8 mouse cellular contexts compared by ENCODE assay signal in the genomic region with DNA sequence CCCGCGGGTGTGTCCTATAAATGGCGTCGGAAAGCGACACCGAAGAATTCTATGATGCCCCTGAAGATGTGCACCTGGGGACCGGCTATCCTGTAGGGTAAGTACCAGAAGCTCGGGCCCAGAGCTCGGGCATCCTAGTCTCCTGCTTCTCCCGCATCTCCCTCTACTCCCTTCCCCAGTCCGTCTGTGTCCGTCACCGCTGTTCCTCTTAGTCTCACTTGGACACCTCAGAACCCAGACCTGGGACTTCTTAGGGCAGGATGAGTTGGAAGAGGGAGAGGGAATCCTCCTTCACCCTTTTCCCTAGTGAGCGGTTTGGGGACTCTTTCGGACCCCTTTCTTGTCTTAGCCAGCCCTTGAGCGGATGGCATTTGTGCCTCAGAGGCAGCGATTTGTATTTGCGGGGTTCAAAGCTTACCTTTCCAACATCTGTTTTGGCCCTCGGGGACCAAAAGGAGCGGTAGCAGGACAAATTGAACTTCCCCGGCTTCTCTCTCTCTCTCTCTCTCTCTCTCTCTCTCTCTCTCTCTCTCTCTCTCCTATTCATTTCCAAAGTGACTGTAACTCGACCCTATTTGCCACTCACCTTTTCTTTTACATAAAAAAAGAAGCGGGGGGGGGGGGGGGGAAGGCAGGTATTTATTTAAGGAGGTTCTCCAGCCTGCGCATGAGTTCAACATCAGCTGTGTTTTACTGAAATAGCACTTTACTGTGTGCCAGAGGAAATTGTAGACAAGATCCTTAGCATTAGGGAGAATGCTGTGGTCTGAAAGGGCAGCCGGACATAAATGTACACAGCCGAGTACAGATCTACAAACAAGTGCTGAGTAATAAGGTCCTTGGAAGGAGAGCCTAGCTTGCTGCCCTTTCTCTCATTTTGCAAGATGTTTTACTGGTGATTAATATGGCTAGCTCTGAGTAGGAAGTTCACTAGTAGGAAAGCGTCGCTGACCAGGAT. TPM values are rescaled to one million over a fixed set of nuclear protein-coding genes. Genes with fewer than 3 reads are reported as not detected.
DNase-seq lines count a peak whose midpoint lies in the region; ATAC-seq and TF ChIP-seq lines count a peak whose summit lies in the region.

No protein-coding gene starts in this region.

- peak overlapping the region; percentile 93 for H3K27ac ChIP-seq in bone marrow, adult 2 months (ENCODE audit: control insufficient read depth, insufficient read depth, low read depth, low read length, poor library complexity)
- peak overlapping the region; percentile 84 for H3K27ac ChIP-seq in heart, embryonic 12.5 days (ENCODE audit: poor library complexity, severe bottlenecking)
- peak overlapping the region; percentile 97 for H3K27ac ChIP-seq in liver, embryonic 13.5 days
- H3K27ac ChIP-seq in stomach, embryonic 14.5 days (ENCODE audit: low read length): peak overlapping the region; percentile 69; the same call in 1 of the 2 replicates

- peak overlapping the region; percentile 83 for H3K4me3 ChIP-seq in bone marrow, adult 2 months (replicated peaks; ENCODE audit: control insufficient read depth, low read depth, low read length)
- peak overlapping the region; percentile 57 for H3K4me3 ChIP-seq in heart, embryonic 12.5 days
- H3K4me3 ChIP-seq in liver, embryonic 13.5 days (replicated peaks): peak overlapping the region; percentile 73
- H3K4me3 ChIP-seq in stomach, embryonic 14.5 days (ENCODE audit: low read depth, low read length): peak overlapping the region; percentile 50

- 5% methylated on average over 27 of the region's 28 CpGs for WGBS in bone marrow, adult 2 months
- 11% methylated on average over 28 of the region's 28 CpGs for WGBS in heart, embryonic 12.5 days
- WGBS in liver, embryonic 13.5 days (ENCODE audit: insufficient replicate concordance): 7% methylated on average over 27 of the region's 28 CpGs
- 15% methylated on average over 27 of the region's 28 CpGs for whole genome bisulfite sequencing in stomach, embryonic 14.5 days

- peak; percentile 12; the same call in 1 of the 2 replicates for ATAC-seq in heart, embryonic 12.5 days (ENCODE audit: insufficient number of reproducible peaks, low FRiP score)
- ATAC-seq in liver, embryonic 13.5 days (ENCODE audit: low read depth): peak; percentile 10; the same call in 1 of the 2 replicates
- ATAC-seq in stomach, embryonic 14.5 days (ENCODE audit: insufficient number of reproducible peaks, insufficient read depth, low FRiP score, low read depth): no peak

- H3K27me3 ChIP-seq in heart, embryonic 12.5 days (replicated peaks): 0 out of 2 replicates have a peak, but pooled peaks cover 4% of the 10 kb centered on the region
- no peaks in the 10 kb centered on the region for H3K27me3 ChIP-seq in liver, embryonic 13.5 days
- H3K27me3 ChIP-seq in stomach, embryonic 14.5 days (ENCODE audit: control insufficient read depth, insufficient read depth, low read length): no peaks in the 10 kb centered on the region

- DNase-seq in heart, adult 18-20 months: peak; percentile 5 to 10
- DNase-seq in heart, adult 9 months (ENCODE audit: low spot score in 2 of 2): no peak
- peak; percentile 47 for DNase-seq in 416B (ENCODE audit: low read depth)
- DNase-seq in liver, embryonic 13.5 days: no peak
- no peak for DNase-seq in kidney, adult 8-10 months

- H3K36me3 ChIP-seq in heart, embryonic 12.5 days: no peaks in the 10 kb centered on the region
- H3K36me3 ChIP-seq in liver, embryonic 13.5 days: no peaks in the 10 kb centered on the region
- no peaks in the 10 kb centered on the region for H3K36me3 ChIP-seq in stomach, embryonic 14.5 days (ENCODE audit: control insufficient read depth, insufficient read depth, low read length)

- H3K4me1 ChIP-seq in bone marrow, adult 2 months (ENCODE audit: control insufficient read depth, insufficient read depth, low read length): no peaks in the 10 kb centered on the region
- no peaks in the 10 kb centered on the region for H3K4me1 ChIP-seq in heart, embryonic 12.5 days (replicated peaks)
- H3K4me1 ChIP-seq in liver, embryonic 13.5 days (replicated peaks): peaks cover 2% of the 10 kb centered on the region; the same call in 1 of the 2 replicates
- no peaks in the 10 kb centered on the region for H3K4me1 ChIP-seq in stomach, embryonic 14.5 days (ENCODE audit: control insufficient read depth, insufficient read depth, low read length)

- no peaks in the 10 kb centered on the region for H3K9me3 ChIP-seq in heart, embryonic 12.5 days (replicated peaks)
- H3K9me3 ChIP-seq in liver, embryonic 13.5 days (replicated peaks): no peaks in the 10 kb centered on the region
- no peaks in the 10 kb centered on the region for H3K9me3 ChIP-seq in stomach, embryonic 14.5 days (ENCODE audit: control insufficient read depth, low read depth, low read length)

- no peak for TF ChIP-seq POLR2A in bone marrow, adult 2 months (IDR thresholded peaks at IDR 0.05; ENCODE audit: borderline replicate concordance, control insufficient read depth, low read depth, low read length)

- peak overlapping the region; percentile 69 for H3K4me2 ChIP-seq in heart, embryonic 12.5 days
- peak overlapping the region; percentile 62 for H3K4me2 ChIP-seq in liver, embryonic 13.5 days
- H3K4me2 ChIP-seq in stomach, embryonic 14.5 days (replicated peaks; ENCODE audit: low read depth, low read length): peak overlapping the region; percentile 43

- TF ChIP-seq CTCF in bone marrow, adult 2 months (IDR thresholded peaks at IDR 0.05; ENCODE audit: control insufficient read depth, insufficient read depth, low read length): no peak

- H3K9ac ChIP-seq in heart, embryonic 12.5 days: peak overlapping the region; percentile 69
- peak overlapping the region; percentile 82 for H3K9ac ChIP-seq in liver, embryonic 13.5 days
- peak overlapping the region; percentile 46; the same call in 1 of the 2 replicates for H3K9ac ChIP-seq in stomach, embryonic 14.5 days (replicated peaks; ENCODE audit: low read depth, low read length)

RNA-seq across cellular contexts. Expression of gene Wdr44, which starts 0.9 kb away (rescaled TPM):
- 10 to 100 TPM in 1 of 2 experiments, 1 to 10 TPM in 1; 9.3 to 10.5 TPM for total RNA-seq in heart, adult 18-20 months (2021)
- 2.7 and 8.4 TPM in 2 replicates for polyA plus RNA-seq in bone marrow, adult 2 months (2011; ENCODE audit: insufficient read depth, insufficient read length, low replicate concordance, missing spikeins)
- polyA plus RNA-seq in heart, embryonic 12.5 days (2016; fragmentation: Nextera tagmentation; extraction: Ambion mirVana): 7.7 and 8.1 TPM in 2 replicates
- 5.1 and 6.2 TPM in 2 replicates for polyA plus RNA-seq in liver, embryonic 13.5 days (2015; fragmentation: Nextera tagmentation; extraction: Ambion mirVana)
- 8.6 and 9.7 TPM in 2 replicates for polyA plus RNA-seq in stomach, embryonic 14.5 days (2014; fragmentation: Nextera tagmentation; extraction: Ambion mirVana)

Comparison
In these comparisons a context has a peak if more than half of its experiments do, and no peak if none do; other contexts are left out.
1. DNase-seq: peak in heart, adult 18-20 months (2 of 2) and 416B (single experiment); none in heart, adult 9 months (0 of 2), liver, embryonic 13.5 days (single experiment) and kidney, adult 8-10 months (0 of 2).
2. Peak in every context shown above with its lines, with median percentiles within 50 percentile points of each other: H3K27ac ChIP-seq, H3K4me3 ChIP-seq, H3K4me2 ChIP-seq and H3K9ac ChIP-seq.